Mouse (Mus musculus): Measurements from ENCODE around the gene D930048N14Rik. TPM values are rescaled to one million over a fixed set of nuclear protein-coding genes. Genes with fewer than 3 reads are reported as not detected.
"Not testable (repeated sequence)": the region's sequence is repeated elsewhere in the genome, so short reads cannot be mapped to it uniquely, and the experiment has no call there.

D930048N14Rik gene
- total RNA-seq (2021): under 1 TPM; 0.09 to 0.14 TPM
- long read RNA-seq, experiment 1, partial matches to known transcripts: 0 of 1 reads
- long read RNA-seq, experiment 1, other reads (novel, unspliced or antisense): 1 of 1 reads
- long read RNA-seq, experiment 2: 0 reads

GRCm38 (mm10) chr11:51650691-51651515 lies at the start of gene D930048N14Rik, which contains the start of gene N4bp3:
Gene D930048N14Rik (plus strand): TSS chr11:51650954.
Gene N4bp3 (minus strand): TSS chr11:51650842.
- peak; percentile 51 for DNase-seq (ENCODE audit: low spot score)

GRCm38 (mm10) chr11:51602253-51602652 lies 48.5 kb upstream of the D930048N14Rik start:
- DNase-seq (ENCODE audit: low spot score): no peak

DNA sequence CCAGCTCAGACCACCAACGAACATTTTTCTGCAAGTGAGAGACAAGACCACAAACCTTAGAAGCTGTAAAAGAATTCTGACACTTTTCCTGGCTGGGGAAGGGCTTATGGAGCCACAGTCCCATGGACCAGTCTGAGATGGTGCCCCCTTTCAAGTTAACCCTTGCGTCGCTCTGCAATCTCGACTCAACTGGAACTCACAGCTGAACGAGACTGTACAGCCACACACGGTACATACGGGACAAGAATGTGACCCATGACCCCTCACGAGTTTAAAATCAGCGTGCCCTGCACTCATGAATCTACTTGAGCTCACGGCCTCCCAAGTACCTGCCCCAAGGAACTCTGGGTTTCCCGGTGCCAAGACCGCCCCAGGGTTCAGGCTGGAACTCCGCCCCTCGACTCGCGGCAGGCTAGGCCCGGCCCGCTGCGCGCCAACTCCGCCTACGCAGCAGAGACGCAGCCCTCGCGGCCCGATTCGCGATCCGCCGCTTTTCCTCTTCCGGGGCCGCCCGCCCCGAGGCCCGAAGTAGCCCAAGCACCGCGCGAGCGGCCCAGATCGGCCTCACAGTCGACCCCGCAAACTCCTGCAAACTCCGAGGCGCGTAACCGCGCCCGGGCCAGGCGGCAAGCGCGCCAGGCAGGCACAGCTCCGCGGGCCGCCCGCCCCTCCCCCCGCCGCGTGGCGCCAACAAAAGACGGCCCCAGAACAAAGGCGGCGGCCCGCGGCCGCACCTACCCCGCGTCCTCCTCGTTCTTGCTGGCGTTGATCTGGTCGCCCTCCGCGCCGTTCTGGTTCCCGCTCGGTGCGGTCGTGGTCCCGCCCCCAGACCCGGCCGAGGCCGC lies 44.9 kb upstream of the D930048N14Rik start:
- DNase-seq (ENCODE audit: low spot score): peak; percentile 87

DNA sequence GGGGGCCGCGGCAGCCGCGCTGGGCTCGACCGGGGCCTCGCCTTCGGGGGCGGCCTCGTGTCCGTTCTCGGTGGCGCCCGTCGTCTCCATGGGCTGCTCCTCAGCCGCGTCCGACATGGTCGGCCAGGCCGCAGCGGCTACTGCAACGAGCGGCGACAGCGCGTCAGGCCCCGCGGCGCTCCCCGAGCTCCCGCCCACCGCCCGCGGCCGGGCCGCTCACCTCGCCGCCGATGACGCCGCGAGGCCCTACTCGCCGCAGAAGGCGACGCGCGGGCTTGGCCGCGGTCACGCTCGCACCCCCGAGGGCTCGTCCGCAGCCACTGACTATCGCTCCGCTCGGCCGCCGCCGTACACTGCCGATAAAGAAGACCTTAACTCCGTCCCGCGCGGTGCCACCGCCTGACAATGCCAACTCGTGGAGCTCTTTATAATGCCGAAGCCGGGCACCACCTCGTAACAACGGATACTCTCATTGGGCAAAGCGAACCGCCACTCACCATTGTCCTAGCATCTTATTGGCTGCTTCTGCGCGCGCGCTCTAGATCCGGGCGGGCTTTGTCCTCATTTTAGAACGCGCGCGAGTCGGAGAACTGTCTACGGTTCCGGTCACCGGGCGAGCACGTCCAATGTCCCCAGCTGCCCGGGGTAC lies 44.2 kb upstream of the D930048N14Rik start, which contains the start of gene Hnrnpab:
Gene Hnrnpab, minus strand, starts transcription at position 401 of the 649 bp plus-strand sequence.
- peak; percentile 98 for DNase-seq (ENCODE audit: low spot score)

DNA sequence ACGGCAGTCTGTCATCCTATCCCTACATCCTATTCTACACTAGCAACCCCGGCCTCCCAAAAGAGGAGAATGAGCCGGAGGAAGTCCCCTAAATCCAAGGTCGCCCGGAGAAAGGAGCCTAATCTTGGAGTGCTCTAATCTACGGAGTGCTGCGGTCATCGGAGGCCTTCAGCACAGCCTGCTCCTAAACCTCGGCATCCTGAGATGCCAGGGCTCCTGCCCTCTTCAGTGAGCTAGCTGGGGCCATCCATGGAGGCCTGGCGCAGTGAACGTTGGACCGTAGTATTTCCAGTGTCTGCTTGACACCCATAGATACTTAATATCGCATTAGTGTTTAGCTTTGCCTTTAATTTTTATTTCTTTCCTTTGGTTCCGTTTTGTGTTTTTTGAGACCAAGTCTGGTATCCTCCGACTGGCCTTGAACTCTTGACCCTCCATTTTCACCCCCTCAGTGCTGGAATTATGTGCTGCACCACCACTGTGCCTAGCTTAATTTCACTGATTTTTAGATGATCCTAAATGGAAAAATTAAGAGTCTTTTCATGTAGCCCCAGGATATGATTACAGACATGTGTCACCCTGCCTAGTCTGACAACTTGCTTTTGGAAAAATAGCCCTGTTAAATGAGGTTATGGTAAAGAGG lies 43.5 kb upstream of the D930048N14Rik start:
- no peak for DNase-seq (ENCODE audit: low spot score)

GRCm38 (mm10) chr11:51609266-51609909 lies 41.4 kb upstream of the D930048N14Rik start:
- no peak for DNase-seq (ENCODE audit: low spot score)

DNA sequence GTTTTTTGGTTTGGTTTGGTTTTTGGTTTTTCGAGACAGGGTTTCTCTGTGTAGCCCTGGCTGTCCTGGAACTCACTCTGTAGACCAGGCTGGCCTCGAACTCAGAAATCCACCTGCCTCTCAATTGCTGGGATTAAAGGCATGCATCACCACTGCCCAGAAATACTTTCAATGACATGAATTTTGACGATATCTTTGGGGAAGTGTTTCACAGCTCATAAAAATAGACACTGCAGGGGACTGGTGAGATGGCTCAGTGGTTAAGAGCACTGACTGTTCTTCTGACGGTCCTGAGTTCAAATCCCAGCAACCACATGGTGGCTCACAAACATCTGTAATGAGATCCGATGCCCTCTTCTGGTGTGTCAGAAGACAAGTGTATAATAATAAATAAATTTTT lies 40.8 kb upstream of the D930048N14Rik start:
- not testable (repeated sequence) for DNase-seq (ENCODE audit: low spot score)

DNA sequence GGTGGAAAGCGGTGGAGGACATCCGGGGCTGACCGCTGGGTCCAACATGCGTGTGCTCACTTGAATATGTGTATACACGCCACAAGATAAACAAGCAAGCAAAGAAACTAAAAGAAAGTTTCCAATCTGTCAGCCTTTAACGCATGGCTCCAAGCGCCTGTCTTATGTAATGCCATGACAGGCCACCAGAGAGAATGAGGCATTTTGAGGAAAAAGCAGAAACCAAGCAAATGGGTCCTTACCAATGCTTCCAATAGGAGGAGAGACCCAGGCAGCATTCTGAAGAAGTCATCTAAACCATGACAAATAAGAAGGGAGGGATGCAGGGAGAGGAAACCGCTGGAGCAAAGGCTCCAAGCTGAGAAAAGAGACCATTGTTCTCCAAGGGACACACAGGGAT lies 36.5 kb upstream of the D930048N14Rik start:
- DNase-seq (ENCODE audit: low spot score): no peak

DNA sequence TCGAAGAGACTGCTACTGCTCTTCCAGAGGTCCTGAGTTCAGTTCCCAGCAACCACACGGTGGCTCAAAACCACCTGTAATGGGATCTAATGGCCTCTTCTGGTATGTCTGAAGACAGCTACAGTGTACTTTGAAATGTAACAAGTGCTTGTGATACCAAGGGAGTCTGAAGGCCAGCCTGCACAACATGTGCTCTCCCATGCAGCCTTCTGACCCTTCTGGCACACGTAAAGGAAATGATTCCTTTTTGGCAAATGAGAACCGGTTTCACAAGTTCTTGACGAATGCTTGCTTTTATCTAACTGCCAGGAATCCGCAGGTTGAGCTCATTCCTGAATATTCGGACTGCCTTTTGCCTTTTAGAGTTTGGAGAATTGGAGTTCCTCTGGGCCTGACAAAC lies 35.6 kb upstream of the D930048N14Rik start:
- no peak for DNase-seq (ENCODE audit: low spot score)

GRCm38 (mm10) chr11:51615601-51616000 lies 35.2 kb upstream of the D930048N14Rik start:
- peak; percentile 76 for DNase-seq (ENCODE audit: low spot score)

- DNase-seq (ENCODE audit: low spot score): not testable (repeated sequence)
These were observed 34.6 kb upstream of the D930048N14Rik start for GRCm38 (mm10) chr11:51616113-51616512.

DNA sequence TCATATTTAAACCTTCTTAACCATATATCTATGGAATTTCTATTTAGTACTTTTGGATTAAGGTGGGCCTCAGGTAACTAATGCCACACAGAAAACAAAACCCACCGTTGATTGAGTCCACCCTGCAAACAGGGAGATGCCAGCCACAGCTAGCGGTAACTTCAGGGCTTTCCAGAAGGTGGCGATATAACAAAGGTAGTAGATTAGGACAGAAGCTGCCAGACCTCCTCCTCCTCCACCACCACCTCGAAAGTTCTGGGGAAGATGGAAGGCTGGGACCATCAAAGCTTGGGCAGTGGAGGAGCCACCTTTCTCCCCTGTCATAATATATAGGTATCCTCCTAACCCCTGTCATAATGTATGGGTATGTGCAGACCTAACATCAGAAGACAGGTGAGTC lies 33.1 kb upstream of the D930048N14Rik start:
- peak; percentile 81 for DNase-seq (ENCODE audit: low spot score)

GRCm38 (mm10) chr11:51618894-51619408 lies 31.8 kb upstream of the D930048N14Rik start:
- no peak for DNase-seq (ENCODE audit: low spot score)

GRCm38 (mm10) chr11:51619409-51620060 lies 31.2 kb upstream of the D930048N14Rik start, which contains the start of gene Nhp2:
Gene Nhp2 (plus strand): TSS chr11:51619735.
- DNase-seq (ENCODE audit: low spot score): peak; percentile 99

- DNase-seq (ENCODE audit: low spot score): no peak
These were observed 30.7 kb upstream of the D930048N14Rik start for GRCm38 (mm10) chr11:51620084-51620483.

DNA sequence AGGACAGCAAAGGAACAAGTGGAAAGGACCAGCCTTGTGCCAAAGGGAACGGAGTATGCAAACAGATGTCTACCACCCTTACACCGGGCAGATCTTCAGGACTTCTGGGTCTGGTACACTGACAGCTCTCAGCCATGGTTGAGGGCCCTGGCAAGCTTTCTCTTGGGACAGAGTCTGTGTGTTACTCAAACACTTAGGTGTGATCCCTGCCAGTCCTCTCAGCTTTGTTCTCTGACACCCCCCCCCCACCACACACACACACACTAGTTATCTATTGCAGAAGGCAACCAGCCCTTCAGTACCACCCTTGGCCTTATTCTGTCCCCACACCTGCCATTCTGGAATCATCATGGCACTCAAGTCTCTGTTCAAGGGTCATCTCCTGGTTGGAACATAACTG lies 29.0 kb upstream of the D930048N14Rik start:
- no peak for DNase-seq (ENCODE audit: low spot score)

DNA sequence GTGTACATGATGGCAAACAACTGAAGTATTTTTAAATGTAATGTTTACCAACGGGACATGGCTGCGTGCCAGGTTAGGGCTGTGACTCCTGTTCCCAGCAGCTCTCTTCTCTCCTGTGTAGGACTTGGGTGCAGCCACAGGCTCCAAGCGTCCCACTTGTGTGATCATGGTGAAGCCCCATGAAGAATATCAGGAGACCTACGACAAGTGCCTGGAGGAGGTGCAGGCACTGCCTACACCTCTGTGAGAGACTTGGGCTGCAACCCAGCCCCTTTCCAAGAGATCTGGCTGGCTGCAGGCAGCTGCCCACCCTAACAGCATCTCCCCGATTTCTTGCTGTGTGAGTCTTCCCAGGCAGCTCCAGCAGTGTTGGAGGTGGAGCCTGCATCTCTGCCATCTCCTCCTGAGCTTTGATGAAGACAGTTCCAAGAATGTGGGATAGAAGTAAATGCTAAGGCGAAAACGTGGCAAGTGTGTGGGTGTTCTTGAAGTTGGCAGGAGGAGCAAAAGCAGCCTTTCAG lies 27.7 kb upstream of the D930048N14Rik start:
- DNase-seq (ENCODE audit: low spot score): no peak

GRCm38 (mm10) chr11:51625187-51625820 lies 25.4 kb upstream of the D930048N14Rik start:
- DNase-seq (ENCODE audit: low spot score): no peak

DNA sequence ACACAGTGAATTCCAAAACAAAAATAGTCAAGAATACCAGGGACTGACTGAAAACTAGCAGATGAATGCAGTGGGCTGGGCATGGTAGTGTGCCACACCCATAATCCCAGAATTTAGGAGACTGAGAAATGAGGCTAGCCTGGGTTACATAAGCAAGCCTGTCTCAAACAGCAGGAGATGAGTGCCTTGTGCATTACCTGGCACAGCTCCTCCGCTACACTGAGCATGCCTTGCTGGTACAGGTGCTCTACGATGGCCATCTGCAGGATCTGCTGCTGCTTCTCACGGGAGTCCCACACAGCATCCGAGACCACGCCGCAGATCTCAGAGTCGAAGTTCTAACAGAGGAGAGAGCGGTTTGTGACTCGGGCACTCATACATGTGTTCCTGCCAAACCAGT lies 23.3 kb upstream of the D930048N14Rik start:
- DNase-seq (ENCODE audit: low spot score): no peak
